Mouse (Mus musculus) hindbrain, embryonic 11.5 days (tissue): ENCODE data around the gene Zfp493. TPM values are rescaled to one million over a fixed set of nuclear protein-coding genes. Genes with fewer than 3 reads are reported as not detected.
A peak's percentile ranks its signal among the peaks of the same experiment; 100 is the strongest.
"Not testable (repeated sequence)": the region's sequence is repeated elsewhere in the genome, so short reads cannot be mapped to it uniquely, and the experiment has no call there.

ENCODE experiments used
- ATAC-seq: fragments of 200-750 bp; cut with Nextera tagmentation; 2 replicates; pipeline ENCODE4 v1.8.0; 2017; ENCODE audit warnings: mild to moderate bottlenecking, moderate TSS enrichment, moderate library complexity; ENCODE audit not compliant: low FRiP score
- DNase-seq: peaks from one replicate; pipeline ENCODE4 v3.0.0-alpha.2; 2015; ENCODE audit warnings: low spot score
- H3K27ac ChIP-seq: fragments of 300-500 bp; sonication (generic); 2 replicates; pipeline ENCODE4 v1.5.1; 2014; ENCODE audit warnings: mild to moderate bottlenecking, low read depth, low read length
- H3K27me3 ChIP-seq: fragments of 300-500 bp; sonication (generic); 2 replicates; pipeline ENCODE4 v1.6.1; 2014; ENCODE audit warnings: mild to moderate bottlenecking, low read length, moderate library complexity, mixed read lengths; ENCODE audit not compliant: control insufficient read depth, insufficient read depth
- H3K36me3 ChIP-seq: fragments of 300-500 bp; sonication (generic); 2 replicates; pipeline ENCODE4 v1.6.1; 2014; ENCODE audit warnings: mild to moderate bottlenecking, low read length, moderate library complexity, mixed read lengths; ENCODE audit not compliant: control insufficient read depth, insufficient read depth
- H3K4me1 ChIP-seq: fragments of 300-500 bp; sonication (generic); replicated peaks from 2 replicates; pipeline ENCODE4 v1.6.1; 2014; ENCODE audit warnings: low read length, mixed read lengths; ENCODE audit not compliant: control insufficient read depth, insufficient read depth
- H3K4me2 ChIP-seq: fragments of 300-500 bp; sonication (generic); replicated peaks from 2 replicates; pipeline ENCODE4 v1.6.1; 2014; ENCODE audit warnings: mild to moderate bottlenecking, low read depth, low read length
- H3K4me3 ChIP-seq: fragments of 300-500 bp; sonication (generic); 2 replicates; pipeline ENCODE4 v1.5.1; 2014; ENCODE audit warnings: low read depth, low read length
- H3K9ac ChIP-seq: fragments of 300-500 bp; sonication (generic); 2 replicates; pipeline ENCODE4 v1.6.1; 2014; ENCODE audit warnings: low read depth, low read length
- H3K9me3 ChIP-seq: fragments of 300-500 bp; sonication (generic); 2 replicates; pipeline ENCODE4 v1.6.1; 2016; ENCODE audit warnings: low read length; ENCODE audit not compliant: control insufficient read depth
- WGBS: fragments of 180-500 bp; shearing (Covaris S2); extraction: QIAGEN DNeasy Blood & Tissue Kit; methylation state at CpG from one replicate; pipeline ENCODE4 v1.1.7; 2014; 5-methylcytosine and 5-hydroxymethylcytosine counted together
- polyA plus RNA-seq: library from polyadenylated mRNA; unstranded; fragments of >200 nt; fragmentation: Nextera tagmentation; extraction: Ambion mirVana; gene quantifications from 2 replicates; pipeline ENCODE4 v1.2.1, GENCODE M21; 2014

The Zfp493 gene
- polyA plus RNA-seq = 3.8 and 3.9 TPM in 2 replicates

- ATAC-seq (peak; percentile 98), DNase-seq (peak; percentile 78)
- WGBS = 10% methylated on average over 26 of the region's 26 CpGs
- Histone ChIP-seq H3K27ac (no peak within 1 kb of the TSS), H3K27me3 (no peaks in the 10 kb centered on the region), H3K4me2 (peak within 1 kb of the TSS; percentile 67), H3K36me3 (no peaks in the 10 kb centered on the region), H3K9me3 (no peaks in the 10 kb centered on the region), H3K4me1 (no peaks in the 10 kb centered on the region), H3K9ac (peak within 1 kb of the TSS; percentile 70), H3K4me3 (peak within 1 kb of the TSS; percentile 66)
Measured at GRCm38 (mm10) chr13:67779265-67780221, at the start of gene Zfp493. Zfp493 (plus strand) TSS chr13:67779693.

GRCm38 (mm10) chr13:67734391-67734790 lies 45.1 kb upstream of the Zfp493 start:
- ATAC-seq = not testable (repeated sequence)

GRCm38 (mm10) chr13:67742941-67743340 lies 36.6 kb upstream of the Zfp493 start:
- Histone ChIP-seq H3K4me1 (no peaks in the 10 kb centered on the region), H3K36me3 (no peaks in the 10 kb centered on the region), H3K9me3 (no peaks in the 10 kb centered on the region), H3K27me3 (no peaks in the 10 kb centered on the region), H3K4me3 (no peak overlapping the region), H3K9ac (no peak overlapping the region), H3K4me2 (no peak overlapping the region), H3K27ac (no peak overlapping the region)
- DNase-seq (no peak), ATAC-seq (no peak)
- 92% methylated on average over 3 of the region's 3 CpGs for whole genome bisulfite sequencing

More at GRCm38 (mm10) chr13:67734391-67734790, 45.1 kb upstream of the Zfp493 start:
- H3K4me1 ChIP-seq, H3K36me3 ChIP-seq, DNase-seq, H3K27me3 ChIP-seq, H3K9me3 ChIP-seq, H3K4me2 ChIP-seq, H3K9ac ChIP-seq, H3K27ac ChIP-seq, H3K4me3 ChIP-seq: not testable (repeated sequence)
- WGBS = 92% methylated on average over 9 of the region's 9 CpGs

- no peak overlapping the region for H3K27ac ChIP-seq
- ATAC-seq (no peak), DNase-seq (no peak)
- H3K4me3 ChIP-seq = no peak overlapping the region
- no peak overlapping the region for H3K4me2 ChIP-seq
- no peaks in the 10 kb centered on the region for H3K27me3 ChIP-seq
- no peak overlapping the region for H3K9ac ChIP-seq
- H3K4me1 ChIP-seq = no peaks in the 10 kb centered on the region
- no peaks in the 10 kb centered on the region for H3K9me3 ChIP-seq
- 0 out of 2 replicates have a peak, but pooled peaks cover 3% of the 10 kb centered on the region for H3K36me3 ChIP-seq
- WGBS = 90% methylated on average over 9 of the region's 9 CpGs
Measured at GRCm38 (mm10) chr13:67743896-67744295, 35.6 kb upstream of the Zfp493 start.

GRCm38 (mm10) chr13:67754333-67755306 lies 24.9 kb upstream of the Zfp493 start, which contains the start of gene Zfp85:
Zfp85 (minus strand) TSS chr13:67755228.
- DNase-seq = peak; percentile 68

GRCm38 (mm10) chr13:67755761-67756160 lies 23.7 kb upstream of the Zfp493 start:
- 89% methylated on average over 6 of the region's 6 CpGs for WGBS
- no peaks in the 10 kb centered on the region for H3K4me1 ChIP-seq
- DNase-seq = no peak
- H3K4me2 ChIP-seq = no peak overlapping the region
- H3K27me3 ChIP-seq = no peaks in the 10 kb centered on the region
- no peak overlapping the region for H3K27ac ChIP-seq
- no peaks in the 10 kb centered on the region for H3K9me3 ChIP-seq
- H3K36me3 ChIP-seq = no peaks in the 10 kb centered on the region
- H3K9ac ChIP-seq = no peak overlapping the region
- no peak overlapping the region for H3K4me3 ChIP-seq
- ATAC-seq = no peak

More at GRCm38 (mm10) chr13:67754333-67755306, 24.9 kb upstream of the Zfp493 start, which contains the start of gene Zfp85:
- Histone ChIP-seq H3K27me3 (no peaks in the 10 kb centered on the region), H3K36me3 (no peaks in the 10 kb centered on the region), H3K4me3 (peak within 1 kb of the TSS; percentile 62), H3K27ac (no peak within 1 kb of the TSS), H3K9ac (peak within 1 kb of the TSS; percentile 55), H3K4me2 (peak within 1 kb of the TSS; percentile 49), H3K9me3 (no peaks in the 10 kb centered on the region), H3K4me1 (no peaks in the 10 kb centered on the region)
- ATAC-seq = peak; percentile 95
- 8% methylated on average over 24 of the region's 24 CpGs for WGBS

- Histone ChIP-seq H3K9ac (no peak overlapping the region), H3K4me1 (no peaks in the 10 kb centered on the region), H3K4me2 (no peak overlapping the region), H3K36me3 (no peaks in the 10 kb centered on the region), H3K27ac (no peak overlapping the region), H3K9me3 (no peaks in the 10 kb centered on the region), H3K4me3 (no peak overlapping the region), H3K27me3 (no peaks in the 10 kb centered on the region)
- no peak for ATAC-seq
- WGBS = 100% methylated on average over 1 of the region's 1 CpGs
- DNase-seq = no peak
Measured at GRCm38 (mm10) chr13:67759966-67760365, 19.5 kb upstream of the Zfp493 start.

GRCm38 (mm10) chr13:67763031-67763768 lies 16.3 kb upstream of the Zfp493 start:
- ATAC-seq = no peak
- Histone ChIP-seq H3K9ac (no peak overlapping the region), H3K4me1 (no peaks in the 10 kb centered on the region), H3K27ac (no peak overlapping the region), H3K4me3 (no peak overlapping the region), H3K36me3 (no peaks in the 10 kb centered on the region), H3K4me2 (no peak overlapping the region), H3K27me3 (no peaks in the 10 kb centered on the region), H3K9me3 (no peaks in the 10 kb centered on the region)
- whole genome bisulfite sequencing = 76% methylated on average over 2 of the region's 2 CpGs
- DNase-seq = no peak
